Mouse (Mus musculus) heart, postnatal 25 days (tissue): ENCODE data around the gene Prrx1. TPM values are rescaled to one million over a fixed set of nuclear protein-coding genes. Genes with fewer than 3 reads are reported as not detected.

Experiments used
- DNase-seq: peaks from one replicate; pipeline ENCODE4 v3.0.0; 2022; ENCODE audit warnings: low spot score
- intact Hi-C: fragments of 180-260 bp; cut with DNase I; formaldehyde crosslinking; loops from one replicate; pipeline ENCODE4 v1.15.1; 2025
- total RNA-seq, 2 experiments: library from RNA; stranded (reverse); gene quantifications; 2 replicates each; pipeline ENCODE4 v1.2.3; 2021

Prrx1 gene
- 10 to 100 TPM; 32.7 to 35.6 TPM for total RNA-seq

- intact Hi-C loops: loop anchor here (5.0 kb wide), 1 partner anchor 89 kb away; the partner anchor contains the start of gene Gorab
These were observed at the start of gene Prrx1 for GRCm38 (mm10) chr1:163313101-163313773. Gene Prrx1, minus strand, starts transcription at chr1:163313710.

DNA sequence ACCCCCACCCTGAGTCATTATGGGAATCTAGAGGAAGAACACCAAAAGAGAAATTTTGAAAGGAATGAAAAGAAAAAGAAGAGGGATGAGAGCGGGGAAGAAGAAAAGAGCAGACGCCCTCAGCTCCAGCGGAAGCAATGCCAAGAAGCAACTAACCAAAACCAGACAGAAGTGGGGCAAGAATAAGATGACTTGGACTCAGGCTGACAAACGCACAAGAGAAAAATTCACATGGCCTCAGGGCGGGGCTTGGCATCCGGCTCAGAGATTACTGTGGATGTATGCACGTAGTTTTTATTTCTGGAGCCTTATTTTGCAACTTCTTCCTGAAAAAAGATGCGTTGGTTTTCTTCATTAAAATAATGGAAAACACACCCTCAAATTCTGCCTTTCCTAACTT is 48.7 kb upstream of the Prrx1 start:
- intact Hi-C loops: no loop called here
- DNase-seq: peak; percentile 14

More at GRCm38 (mm10) chr1:163313101-163313773, at the start of gene Prrx1:
- no peak for DNase-seq

DNA sequence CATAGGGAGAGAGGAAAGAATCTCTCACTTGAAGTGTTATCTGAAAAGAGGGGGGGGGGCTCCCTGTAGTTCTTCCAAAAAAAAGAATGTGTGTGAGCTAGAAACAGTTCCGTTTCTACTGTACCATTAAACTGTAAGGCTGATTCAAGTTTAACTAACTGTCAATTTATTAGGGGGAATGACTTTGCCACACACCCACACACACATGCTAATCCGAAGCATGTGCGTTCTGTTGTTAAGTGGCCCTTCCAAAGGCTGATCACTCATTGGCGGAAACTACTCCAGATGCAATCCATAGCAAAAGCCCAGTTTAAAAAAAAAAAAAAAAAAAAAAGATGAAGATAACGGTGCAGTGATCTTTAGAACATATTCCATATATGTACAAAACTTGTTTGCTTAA is 47.9 kb upstream of the Prrx1 start:
- DNase-seq: no peak
- intact Hi-C loops: no loop called here

GRCm38 (mm10) chr1:163360796-163361195 is 47.3 kb upstream of the Prrx1 start:
- DNase-seq: no peak
- intact Hi-C loops: no loop called here

DNA sequence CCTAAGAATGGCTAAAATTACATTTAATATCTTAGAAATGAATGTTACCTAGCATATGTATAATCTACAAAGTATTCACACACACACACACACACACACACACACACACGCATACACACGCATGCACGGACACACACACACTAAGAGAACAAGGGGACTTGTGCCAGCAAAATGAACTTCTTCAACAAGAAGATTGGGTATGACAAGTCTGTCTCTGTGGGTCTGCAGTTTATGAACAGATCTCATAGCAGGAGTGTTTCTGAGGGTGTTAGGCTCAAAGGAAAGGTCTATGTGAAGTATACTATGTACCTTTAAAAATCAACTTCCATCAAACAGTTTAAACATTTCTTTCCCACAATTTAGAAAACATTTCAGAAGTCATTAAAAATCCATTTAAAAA is 46.0 kb upstream of the Prrx1 start:
- DNase-seq: no peak
- intact Hi-C loops: no loop called here

DNA sequence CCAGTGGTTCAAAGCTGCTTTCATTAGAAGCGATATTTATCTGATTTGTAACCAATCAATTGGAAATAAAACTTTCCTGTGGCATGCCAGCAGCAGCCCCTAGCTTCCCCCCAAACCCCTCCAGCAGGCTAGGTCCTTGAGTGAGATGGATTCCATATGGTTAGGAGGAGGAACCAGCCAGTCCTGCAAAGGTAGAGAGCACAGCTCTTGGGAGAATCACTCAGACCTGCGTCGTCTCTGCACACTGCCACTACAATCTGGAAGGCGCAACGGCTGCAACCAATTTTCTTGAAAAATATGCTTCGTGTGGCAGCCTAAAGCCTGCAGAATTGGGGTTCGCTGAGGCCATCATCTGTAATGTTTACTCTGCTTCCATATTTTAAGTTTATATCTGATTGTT is 44.7 kb upstream of the Prrx1 start:
- DNase-seq: no peak
- intact Hi-C loops: no loop called here

GRCm38 (mm10) chr1:163357733-163358132 is 44.2 kb upstream of the Prrx1 start:
- no peak for DNase-seq
- intact Hi-C loops: no loop called here

DNA sequence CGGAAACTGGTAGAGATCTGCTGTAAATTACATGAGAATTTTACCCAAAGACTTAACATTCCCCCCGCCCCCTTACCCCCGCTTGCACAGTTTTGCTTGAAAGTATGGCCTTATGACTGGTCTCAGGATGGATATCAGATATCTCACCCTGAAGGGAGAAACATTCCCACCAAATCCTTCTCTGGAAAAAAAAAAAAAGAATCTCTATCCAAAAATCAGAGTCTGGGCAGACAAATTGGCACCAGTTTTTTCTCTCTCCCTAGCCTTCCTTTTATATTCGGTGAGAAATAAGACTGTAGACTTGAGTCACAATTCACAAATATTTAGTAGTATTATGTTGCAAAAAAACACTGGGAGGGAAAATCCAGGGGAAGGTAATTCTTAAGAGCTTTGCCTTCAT is 42.7 kb upstream of the Prrx1 start:
- DNase-seq: no peak
- intact Hi-C loops: no loop called here

- no peak for DNase-seq
- intact Hi-C loops: no loop called here
These were observed 42.2 kb upstream of the Prrx1 start for GRCm38 (mm10) chr1:163355626-163356156.

- DNase-seq: no peak
- intact Hi-C loops: no loop called here
These were observed 37.5 kb upstream of the Prrx1 start for GRCm38 (mm10) chr1:163350988-163351387.

DNA sequence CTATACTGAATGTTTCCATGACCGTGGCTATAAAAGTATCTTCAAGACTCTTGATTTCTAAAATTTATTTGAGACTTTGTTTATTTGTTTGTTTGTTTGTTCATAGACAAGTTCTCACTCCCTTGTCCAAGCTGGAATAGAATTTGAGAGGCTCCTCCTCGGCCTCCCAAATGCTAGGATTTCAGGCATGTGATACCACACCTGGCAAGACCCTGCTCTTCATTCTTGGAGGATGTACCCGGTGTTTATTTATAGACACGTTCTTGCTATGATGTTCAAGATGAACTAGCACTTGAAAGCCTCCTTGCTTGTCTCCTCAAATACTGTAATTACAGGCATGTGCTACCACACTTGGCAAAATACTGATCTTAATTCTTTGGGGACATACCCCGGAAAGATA is 32.0 kb upstream of the Prrx1 start:
- no peak for DNase-seq
- intact Hi-C loops: no loop called here

DNA sequence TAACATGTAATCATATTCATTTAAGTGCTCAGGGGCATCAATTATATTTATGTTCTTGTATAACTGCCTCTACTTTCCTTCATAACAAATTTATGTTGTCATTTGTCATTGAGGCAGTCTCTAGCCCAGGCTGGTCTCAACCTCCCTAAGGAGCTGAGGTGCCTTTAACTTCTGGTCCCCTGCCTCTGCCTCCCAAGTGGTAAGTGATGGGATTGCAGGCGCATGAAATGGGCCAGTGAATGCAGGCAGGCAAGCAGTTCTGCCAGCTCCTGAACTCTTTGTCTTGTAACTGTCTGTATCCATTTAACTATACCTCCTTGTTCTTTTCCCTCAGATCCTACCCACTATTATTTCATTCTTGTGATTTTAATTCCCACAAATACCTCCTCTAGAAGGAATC is 31.4 kb upstream of the Prrx1 start:
- intact Hi-C loops: no loop called here
- no peak for DNase-seq

GRCm38 (mm10) chr1:163339219-163339561 is 25.7 kb upstream of the Prrx1 start:
- intact Hi-C loops: no loop called here
- no peak for DNase-seq

- DNase-seq: no peak
- intact Hi-C loops: no loop called here
These were observed 25.2 kb upstream of the Prrx1 start for GRCm38 (mm10) chr1:163338525-163339218.

DNA sequence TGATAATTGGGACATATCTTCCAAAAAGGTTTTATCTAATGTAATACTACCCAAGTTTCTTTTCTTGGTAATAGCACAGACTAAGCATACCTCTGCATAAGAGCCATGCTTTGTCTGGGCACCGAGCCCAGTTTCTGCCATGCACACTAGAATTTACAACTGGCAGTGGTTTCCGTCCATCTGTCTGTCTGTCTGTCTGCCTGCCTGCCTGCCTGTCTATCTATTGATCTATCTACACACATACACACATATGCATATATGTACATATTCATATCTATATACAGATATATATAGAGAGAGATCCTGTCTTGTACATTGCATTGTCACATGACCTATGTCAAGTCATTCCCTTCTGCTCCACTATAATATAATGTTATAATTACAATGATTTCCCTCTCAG is 24.3 kb upstream of the Prrx1 start:
- DNase-seq: no peak

GRCm38 (mm10) chr1:163327279-163327678 is 13.8 kb upstream of the Prrx1 start:
- intact Hi-C loops: no loop called here
- no peak for DNase-seq

More for the DNA sequence above, 24.3 kb upstream of the Prrx1 start:
- intact Hi-C loops: no loop called here

GRCm38 (mm10) chr1:163319669-163320571 is 6.4 kb upstream of the Prrx1 start:
- intact Hi-C loops: loop anchor here (5.0 kb wide), 1 partner anchor 62 kb away; no protein-coding TSS in a partner anchor
- DNase-seq: no peak

DNA sequence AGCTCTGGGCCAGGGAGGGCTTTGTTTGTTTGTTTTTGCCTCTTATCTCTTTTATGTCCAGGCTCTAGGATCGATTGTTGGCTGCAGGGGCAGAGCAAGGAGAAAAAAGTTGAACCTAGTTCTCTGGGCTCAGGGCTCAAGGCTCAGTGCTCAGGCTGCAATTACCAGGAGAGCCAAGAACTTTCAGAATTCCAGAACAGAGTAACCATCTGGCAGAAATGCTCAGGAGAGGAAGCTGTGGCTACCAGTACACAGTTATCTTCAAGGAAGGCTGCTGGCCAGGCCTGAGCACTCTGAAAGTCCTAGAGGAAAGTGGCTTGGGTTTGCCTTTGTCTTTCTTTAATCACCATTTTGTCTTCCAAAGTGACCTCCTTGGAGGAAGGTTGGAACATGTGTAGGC is 3.4 kb upstream of the Prrx1 start:
- intact Hi-C loops: loop anchor here (5.0 kb wide), 1 partner anchor 65 kb away; no protein-coding TSS in a partner anchor

DNA sequence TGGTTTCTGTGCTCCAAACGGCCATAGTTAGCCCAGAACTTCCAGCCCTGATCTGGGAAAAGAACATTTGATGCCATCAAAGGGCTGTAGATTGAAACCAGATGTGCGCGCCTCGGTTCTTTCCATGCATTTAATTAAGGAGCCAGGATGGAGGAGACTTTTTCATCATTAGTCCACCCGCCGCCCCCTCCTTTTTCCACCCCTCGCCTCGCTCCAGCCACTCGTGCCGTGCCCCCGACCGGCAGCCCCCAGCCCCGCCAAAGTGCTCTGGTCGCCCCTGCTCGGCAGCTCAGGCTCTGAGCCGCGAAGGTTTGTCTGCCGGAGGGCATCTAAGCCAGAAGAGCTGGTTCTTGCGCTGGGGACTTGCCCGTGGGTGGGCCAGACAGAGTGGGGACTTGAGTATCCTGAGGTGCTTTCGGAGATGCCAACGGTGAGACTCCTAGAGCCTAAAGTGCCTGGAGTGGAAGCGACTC is 1.4 kb upstream of the Prrx1 start:
- intact Hi-C loops: loop anchor here (5.0 kb wide), 2 partner anchors 67 to 87 kb away; partner anchors contain the start of gene Gorab
- DNase-seq: no peak

More for the DNA sequence above, 3.4 kb upstream of the Prrx1 start:
- no peak for DNase-seq
